Mouse (Mus musculus) neural tube, embryonic 12.5 days (tissue): Measurements from ENCODE around the gene Arrdc2. TPM values are rescaled to one million over a fixed set of nuclear protein-coding genes. Genes with fewer than 3 reads are reported as not detected.
A peak's percentile ranks its signal among the peaks of the same experiment; 100 is the strongest.

ENCODE experiments used
- ATAC-seq: fragments of 200-750 bp; cut with Nextera tagmentation; 2 replicates; pipeline ENCODE4 v1.8.0; 2017; ENCODE audit warnings: low read depth, mild to moderate bottlenecking, moderate TSS enrichment, moderate library complexity; ENCODE audit not compliant: low FRiP score
- H3K27ac ChIP-seq: fragments of 300-500 bp; sonication (generic); 2 replicates; pipeline ENCODE4 v1.5.1; 2016
- H3K27me3 ChIP-seq: fragments of 300-500 bp; sonication (generic); replicated peaks from 2 replicates; pipeline ENCODE4 v1.6.1; 2016; ENCODE audit warnings: mild to moderate bottlenecking
- H3K36me3 ChIP-seq: fragments of 300-500 bp; sonication (generic); 2 replicates; pipeline ENCODE4 v1.6.1; 2016; ENCODE audit warnings: mild to moderate bottlenecking
- H3K4me1 ChIP-seq: fragments of 300-500 bp; sonication (generic); 2 replicates; pipeline ENCODE4 v1.6.1; 2016
- H3K4me2 ChIP-seq: fragments of 300-500 bp; sonication (generic); replicated peaks from 2 replicates; pipeline ENCODE4 v1.6.1; 2016; ENCODE audit warnings: mild to moderate bottlenecking
- H3K4me3 ChIP-seq: fragments of 300-500 bp; sonication (generic); 2 replicates; pipeline ENCODE4 v1.5.1; 2016
- H3K9ac ChIP-seq: fragments of 300-500 bp; sonication (generic); 2 replicates; pipeline ENCODE4 v1.6.1; 2016; ENCODE audit warnings: mild to moderate bottlenecking
- H3K9me3 ChIP-seq: fragments of 300-500 bp; sonication (generic); 2 replicates; pipeline ENCODE4 v1.6.1; 2016; ENCODE audit warnings: mild to moderate bottlenecking
- WGBS: fragments of 180-500 bp; shearing (Covaris S2); methylation state at CpG from one replicate; pipeline ENCODE4 v1.1.7; 2016; 5-methylcytosine and 5-hydroxymethylcytosine counted together
- polyA plus RNA-seq: library from polyadenylated mRNA; unstranded; fragments of >200 nt; fragmentation: Nextera tagmentation; extraction: Ambion mirVana; gene quantifications from 2 replicates; pipeline ENCODE4 v1.2.1, GENCODE M21; 2016

Arrdc2 gene
- polyA plus RNA-seq, 1 experiment from 2014 or later: 10.2 TPM

DNA sequence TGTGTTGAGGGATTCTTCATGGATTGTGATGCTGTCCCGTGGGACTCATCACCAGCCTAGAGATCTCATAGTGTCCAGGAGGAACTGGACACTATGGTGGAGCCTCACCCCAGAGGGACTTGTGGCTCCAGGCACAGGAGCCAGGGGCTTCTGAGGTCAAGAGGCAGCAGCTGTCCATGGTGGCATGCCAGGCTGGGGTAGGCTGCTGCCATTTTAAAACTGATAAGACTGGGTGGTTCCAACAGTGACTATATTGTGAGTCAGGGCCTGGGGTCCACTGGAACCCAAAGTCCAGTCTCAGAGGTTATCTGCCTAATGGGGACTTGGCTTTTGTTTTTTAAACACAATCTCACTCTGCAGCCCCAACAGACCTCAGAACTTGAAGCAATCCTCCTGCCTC is 37.7 kb downstream of the Arrdc2 start:
- ATAC-seq: no peak
- Histone ChIP-seq H3K9me3 (no peaks in the 10 kb centered on the region), H3K27me3 (peaks cover 65% of the 10 kb centered on the region), H3K27ac (no peak overlapping the region), H3K4me1 (peaks cover 28% of the 10 kb centered on the region), H3K4me2 (no peak overlapping the region), H3K36me3 (no peaks in the 10 kb centered on the region), H3K4me3 (no peak overlapping the region), H3K9ac (no peak overlapping the region)
- WGBS: 81% methylated on average over 1 of the region's 1 CpGs

- Histone ChIP-seq H3K4me1 (peaks cover 32% of the 10 kb centered on the region), H3K27ac (no peak overlapping the region), H3K36me3 (no peaks in the 10 kb centered on the region), H3K4me3 (no peak overlapping the region), H3K9me3 (no peaks in the 10 kb centered on the region), H3K9ac (no peak overlapping the region), H3K4me2 (no peak overlapping the region), H3K27me3 (peaks cover 65% of the 10 kb centered on the region)
- WGBS: 28% methylated on average over 15 of the region's 15 CpGs
- ATAC-seq: no peak
Measured at GRCm38 (mm10) chr8:70801156-70801555, 38.4 kb downstream of the Arrdc2 start.

GRCm38 (mm10) chr8:70800648-70801047 is 38.9 kb downstream of the Arrdc2 start:
- H3K36me3 ChIP-seq: no peaks in the 10 kb centered on the region
- H3K9me3 ChIP-seq: no peaks in the 10 kb centered on the region
- H3K4me3 ChIP-seq: no peak overlapping the region
- H3K27ac ChIP-seq: no peak overlapping the region
- H3K4me1 ChIP-seq: peaks cover 32% of the 10 kb centered on the region
- no peak for ATAC-seq
- no peak overlapping the region for H3K4me2 ChIP-seq
- no peak overlapping the region for H3K9ac ChIP-seq
- 45% methylated on average over 10 of the region's 10 CpGs for WGBS
- peaks cover 61% of the 10 kb centered on the region for H3K27me3 ChIP-seq

DNA sequence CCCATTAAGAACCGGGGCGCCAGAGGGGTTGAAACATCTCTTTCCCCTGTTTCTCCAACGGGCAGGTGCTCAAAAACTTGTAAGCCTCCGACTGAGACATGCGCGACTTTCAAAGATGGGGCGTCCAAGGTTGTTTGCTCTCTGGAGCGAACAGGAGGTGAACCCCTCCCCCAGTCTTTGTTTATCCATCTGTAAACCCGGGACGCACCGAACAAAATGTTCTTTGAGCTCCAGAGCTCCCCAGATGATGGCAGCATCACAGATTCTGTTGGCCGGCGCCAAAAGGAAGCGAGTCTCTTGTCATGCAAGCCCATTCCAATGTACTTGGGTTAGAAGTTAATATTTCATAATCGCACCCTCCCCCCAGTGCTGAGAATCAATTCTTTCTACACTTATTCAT is 41.2 kb downstream of the Arrdc2 start:
- H3K9me3 ChIP-seq: no peaks in the 10 kb centered on the region
- no peak overlapping the region for H3K27ac ChIP-seq
- H3K9ac ChIP-seq: no peak overlapping the region; the same call in 1 of the 2 replicates
- peak overlapping the region; percentile 84 for H3K4me2 ChIP-seq
- H3K36me3 ChIP-seq: no peaks in the 10 kb centered on the region
- peak overlapping the region; percentile 52 for H3K4me3 ChIP-seq
- WGBS: 13% methylated on average over 15 of the region's 15 CpGs
- H3K4me1 ChIP-seq: peaks cover 18% of the 10 kb centered on the region
- H3K27me3 ChIP-seq: peaks cover 44% of the 10 kb centered on the region
- no peak for ATAC-seq

DNA sequence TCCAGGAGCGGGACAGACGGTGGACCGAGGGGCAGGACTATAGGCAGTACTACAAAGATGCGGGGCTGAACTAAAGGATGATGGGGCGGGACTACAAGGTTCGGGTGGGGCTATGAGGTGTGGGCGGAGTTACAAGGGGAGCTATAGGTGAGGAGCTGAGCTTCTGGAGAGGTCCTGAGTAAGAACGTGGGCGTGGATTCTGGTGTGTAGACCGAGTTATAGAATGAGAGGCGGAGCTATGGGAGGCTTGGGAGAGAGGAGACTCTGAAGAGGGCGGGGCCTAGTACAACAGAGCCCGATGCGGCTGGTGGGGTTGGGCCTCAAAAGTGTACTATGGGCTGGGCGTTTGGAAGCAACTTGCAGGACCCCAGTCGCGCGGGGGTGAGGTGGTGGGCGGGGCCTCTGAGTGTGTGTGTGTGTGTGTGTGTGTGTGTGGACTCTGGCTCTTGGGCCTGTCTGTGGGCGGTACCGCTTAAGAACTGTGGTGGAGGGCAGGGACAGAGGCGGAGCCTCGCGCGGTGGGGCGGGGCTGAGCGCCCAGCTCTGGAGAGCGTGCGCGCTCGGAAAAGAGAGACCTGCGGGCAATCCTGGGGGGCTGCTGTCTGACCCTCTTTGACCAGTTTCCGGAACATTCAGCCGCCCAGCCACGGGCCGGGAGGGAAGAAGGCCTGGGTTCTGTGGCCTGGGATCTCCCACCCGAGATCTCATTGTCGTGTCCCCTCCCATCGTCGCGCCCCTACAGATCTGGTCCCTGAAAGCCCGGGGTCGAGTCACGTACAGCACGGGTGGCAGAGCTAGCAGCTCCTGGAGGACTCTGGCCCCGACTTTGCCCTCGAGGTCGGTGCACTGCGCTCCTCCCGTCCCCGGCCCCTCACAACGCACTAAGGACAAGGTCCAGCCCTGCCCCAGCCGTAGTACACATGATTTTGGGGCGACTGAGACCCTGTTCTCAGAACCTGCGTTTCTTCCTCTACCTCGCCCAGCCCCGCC is 42.1 kb downstream of the Arrdc2 start:
- Histone ChIP-seq H3K36me3 (no peaks in the 10 kb centered on the region), H3K9ac (peak overlapping the region; percentile 65), H3K4me2 (peak overlapping the region; percentile 84), H3K4me1 (peaks cover 27% of the 10 kb centered on the region), H3K9me3 (no peaks in the 10 kb centered on the region), H3K27ac (no peak overlapping the region), H3K4me3 (peak overlapping the region; percentile 52), H3K27me3 (peaks cover 37% of the 10 kb centered on the region)
- WGBS: 1% methylated on average over 57 of the region's 57 CpGs
- ATAC-seq: peak; percentile 81

DNA sequence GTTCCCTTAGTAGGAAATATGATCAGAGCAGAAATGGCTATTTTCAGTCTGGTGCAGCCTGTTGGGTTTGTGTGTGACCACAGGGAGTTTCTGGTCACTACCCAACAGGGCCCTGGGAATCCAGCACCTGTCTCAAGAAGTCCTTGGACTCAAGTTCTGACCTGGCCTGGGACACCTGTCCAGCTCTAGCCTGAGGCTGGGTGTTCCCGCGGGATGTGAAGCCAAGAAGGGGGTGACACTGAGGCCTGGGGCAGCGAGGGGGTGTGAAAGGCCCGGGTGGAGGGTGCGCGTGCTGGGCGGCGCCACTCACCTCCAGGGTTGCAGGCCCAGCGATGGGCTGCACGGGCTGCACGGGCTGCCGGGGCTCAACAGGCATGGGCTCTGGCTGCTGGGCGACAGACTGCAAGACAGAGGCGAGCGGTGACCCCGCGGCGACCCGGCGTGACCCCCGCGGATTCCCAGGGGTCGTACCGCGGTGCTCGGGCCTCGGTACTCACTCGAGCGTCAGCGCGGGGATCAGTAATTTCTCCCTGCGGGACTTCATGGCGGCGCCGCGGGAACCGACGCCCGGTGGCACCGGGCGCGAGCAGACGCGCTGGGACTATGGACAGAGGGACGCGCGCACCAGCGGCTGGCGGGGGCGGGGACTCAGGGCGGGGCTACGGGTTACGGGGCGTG is 43.0 kb downstream of the Arrdc2 start:
- 2% methylated on average over 54 of the region's 54 CpGs for WGBS

GRCm38 (mm10) chr8:70795370-70795769 is 44.1 kb downstream of the Arrdc2 start:
- Histone ChIP-seq H3K27me3 (peaks cover 31% of the 10 kb centered on the region), H3K4me2 (no peak overlapping the region), H3K9ac (no peak overlapping the region), H3K4me1 (peaks cover 38% of the 10 kb centered on the region), H3K27ac (no peak overlapping the region), H3K9me3 (no peaks in the 10 kb centered on the region), H3K36me3 (no peaks in the 10 kb centered on the region), H3K4me3 (no peak overlapping the region)
- no peak for ATAC-seq
- 85% methylated on average over 2 of the region's 2 CpGs for WGBS

More for the DNA sequence above, 43.0 kb downstream of the Arrdc2 start:
- Histone ChIP-seq H3K27ac (no peak overlapping the region), H3K9me3 (no peaks in the 10 kb centered on the region), H3K27me3 (peaks cover 31% of the 10 kb centered on the region), H3K4me2 (peak overlapping the region; percentile 84), H3K36me3 (no peaks in the 10 kb centered on the region), H3K4me3 (peak overlapping the region; percentile 52), H3K4me1 (peaks cover 31% of the 10 kb centered on the region), H3K9ac (peak overlapping the region; percentile 65)
- peak; percentile 2; the same call in 1 of the 2 replicates for ATAC-seq

DNA sequence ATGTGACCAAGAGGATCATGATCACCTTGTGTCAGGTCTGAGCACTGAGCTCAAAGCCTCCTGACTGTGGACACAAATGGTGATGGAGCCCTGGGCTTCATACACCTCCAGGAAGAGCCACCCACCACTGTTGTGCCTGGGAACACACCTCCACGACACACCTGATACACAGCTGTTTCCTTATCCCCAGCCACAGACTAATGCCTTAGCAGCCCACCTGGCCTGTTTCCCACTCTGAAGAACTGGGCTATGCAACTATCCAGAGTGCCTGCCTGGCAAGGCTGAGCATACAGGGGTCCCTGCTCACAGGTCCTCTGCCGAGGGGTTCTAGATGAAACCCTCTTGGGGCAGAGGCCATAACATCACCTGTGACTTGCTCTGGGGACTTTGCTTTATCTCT is 45.3 kb downstream of the Arrdc2 start:
- no peak overlapping the region for H3K27ac ChIP-seq
- H3K27me3 ChIP-seq: peaks cover 25% of the 10 kb centered on the region
- H3K4me1 ChIP-seq: peaks cover 38% of the 10 kb centered on the region

GRCm38 (mm10) chr8:70792700-70793099 is 46.8 kb downstream of the Arrdc2 start:
- H3K36me3 ChIP-seq: peaks cover 15% of the 10 kb centered on the region
- ATAC-seq: no peak; the same call in 1 of the 2 replicates
- H3K27me3 ChIP-seq: peaks cover 10% of the 10 kb centered on the region; the same call in 1 of the 2 replicates
- H3K4me3 ChIP-seq: peak overlapping the region; percentile 61
- H3K9me3 ChIP-seq: no peaks in the 10 kb centered on the region
- under 1% methylated on average over 20 of the region's 20 CpGs for WGBS
- H3K27ac ChIP-seq: peak overlapping the region; percentile 65
- H3K4me2 ChIP-seq: peak overlapping the region; percentile 78
- peaks cover 32% of the 10 kb centered on the region for H3K4me1 ChIP-seq
- H3K9ac ChIP-seq: peak overlapping the region; percentile 77

More for the DNA sequence above, 45.3 kb downstream of the Arrdc2 start:
- ATAC-seq: no peak
- H3K9ac ChIP-seq: no peak overlapping the region
- 0 out of 2 replicates have a peak overlapping the region, but pooled peaks have one; percentile 78 for H3K4me2 ChIP-seq
- H3K36me3 ChIP-seq: 0 out of 2 replicates have a peak, but pooled peaks cover 6% of the 10 kb centered on the region
- H3K9me3 ChIP-seq: no peaks in the 10 kb centered on the region
- 88% methylated on average over 2 of the region's 2 CpGs for WGBS
- H3K4me3 ChIP-seq: no peak overlapping the region

- ATAC-seq: peak; percentile 83
- Histone ChIP-seq H3K27ac (peak overlapping the region; percentile 65), H3K9ac (peak overlapping the region; percentile 77), H3K9me3 (no peaks in the 10 kb centered on the region), H3K4me2 (peak overlapping the region; percentile 78), H3K27me3 (peaks cover 9% of the 10 kb centered on the region; the same call in 1 of the 2 replicates), H3K4me3 (peak overlapping the region; percentile 61), H3K4me1 (peaks cover 30% of the 10 kb centered on the region), H3K36me3 (peaks cover 20% of the 10 kb centered on the region)
- 7% methylated on average over 58 of the region's 58 CpGs for WGBS
Measured at GRCm38 (mm10) chr8:70791975-70792691, 47.4 kb downstream of the Arrdc2 start.

GRCm38 (mm10) chr8:70791294-70791701 is 48.2 kb downstream of the Arrdc2 start:
- Histone ChIP-seq H3K27ac (no peak overlapping the region), H3K9me3 (no peaks in the 10 kb centered on the region), H3K4me3 (no peak overlapping the region; the same call in 1 of the 2 replicates), H3K4me2 (peak overlapping the region; percentile 78), H3K9ac (peak overlapping the region; percentile 77), H3K4me1 (peaks cover 26% of the 10 kb centered on the region), H3K36me3 (peaks cover 29% of the 10 kb centered on the region), H3K27me3 (peaks cover 9% of the 10 kb centered on the region; the same call in 1 of the 2 replicates)
- WGBS: 86% methylated on average over 7 of the region's 7 CpGs
- no peak for ATAC-seq
